Mouse (Mus musculus) forebrain, postnatal 0 days (tissue): ENCODE data around the gene Olfr99. TPM values are rescaled to one million over a fixed set of nuclear protein-coding genes. Genes with fewer than 3 reads are reported as not detected.
"Not testable (repeated sequence)": the region's sequence is repeated elsewhere in the genome, so short reads cannot be mapped to it uniquely, and the experiment has no call there.

Experiments used
- ATAC-seq: fragments of 200-750 bp; cut with Nextera tagmentation; 2 replicates; pipeline ENCODE4 v1.8.0; 2017; ENCODE audit warnings: mild to moderate bottlenecking, moderate library complexity
- DNase-seq: peaks from one replicate; pipeline ENCODE4 v3.0.0-alpha.2; 2015
- H3K27ac ChIP-seq: fragments of 300-500 bp; sonication (generic); 2 replicates; pipeline ENCODE4 v1.5.1; 2014; ENCODE audit warnings: low read depth, mild to moderate bottlenecking, antibody characterized with exemption, low read length, moderate library complexity, mixed read lengths
- H3K27me3 ChIP-seq: fragments of 300-500 bp; sonication (generic); 2 replicates; pipeline ENCODE4 v1.6.1; 2014; ENCODE audit warnings: mild to moderate bottlenecking, low read length, mixed read lengths; ENCODE audit not compliant: insufficient read depth
- H3K36me3 ChIP-seq: fragments of 300-500 bp; sonication (generic); 2 replicates; pipeline ENCODE4 v1.6.1; 2014; ENCODE audit warnings: mild to moderate bottlenecking, moderate library complexity; ENCODE audit not compliant: insufficient read depth
- H3K4me1 ChIP-seq: fragments of 300-500 bp; sonication (generic); 2 replicates; pipeline ENCODE4 v1.6.1; 2014; ENCODE audit warnings: antibody characterized with exemption; ENCODE audit not compliant: insufficient read depth
- H3K4me2 ChIP-seq: fragments of 300-500 bp; sonication (generic); 2 replicates; pipeline ENCODE4 v1.6.1; 2014; ENCODE audit warnings: low read depth, mild to moderate bottlenecking, moderate library complexity
- H3K4me3 ChIP-seq: fragments of 300-500 bp; sonication (generic); 2 replicates; pipeline ENCODE4 v1.5.1; 2014; ENCODE audit warnings: low read depth, low read length, mixed read lengths
- H3K9ac ChIP-seq: fragments of 300-500 bp; sonication (generic); 2 replicates; pipeline ENCODE4 v1.6.1; 2014; ENCODE audit warnings: mild to moderate bottlenecking
- H3K9me3 ChIP-seq: fragments of 300-500 bp; sonication (generic); 2 replicates; pipeline ENCODE4 v1.6.1; 2016; ENCODE audit warnings: low read length
- CTCF ChIP-seq: sonication (generic); IDR thresholded peaks from 2 replicates; pipeline ENCODE4 v1.5.1; 2016; ENCODE audit warnings: antibody characterized with exemption, control low read depth, low read depth
- WGBS: fragments of 180-500 bp; shearing (Covaris S2); extraction: QIAGEN DNeasy Blood & Tissue Kit; methylation state at CpG from one replicate; pipeline ENCODE4 v1.1.7; 2014; 5-methylcytosine and 5-hydroxymethylcytosine counted together
- polyA plus RNA-seq: library from polyadenylated mRNA; unstranded; fragments of >200 nt; fragmentation: Nextera tagmentation; extraction: Ambion mirVana; gene quantifications from 2 replicates; pipeline ENCODE4 v1.2.1, GENCODE M21; 2015
- total RNA-seq: library from RNA; depleted of rRNA; stranded (reverse); fragments of >200 nt; gene quantifications from 2 replicates; pipeline ENCODE4 v1.2.3, GENCODE M21; 2014; rRNA removed

The Olfr99 gene
- total and polyA plus RNA-seq, 2 experiments from 2014 or later = not detected

DNA sequence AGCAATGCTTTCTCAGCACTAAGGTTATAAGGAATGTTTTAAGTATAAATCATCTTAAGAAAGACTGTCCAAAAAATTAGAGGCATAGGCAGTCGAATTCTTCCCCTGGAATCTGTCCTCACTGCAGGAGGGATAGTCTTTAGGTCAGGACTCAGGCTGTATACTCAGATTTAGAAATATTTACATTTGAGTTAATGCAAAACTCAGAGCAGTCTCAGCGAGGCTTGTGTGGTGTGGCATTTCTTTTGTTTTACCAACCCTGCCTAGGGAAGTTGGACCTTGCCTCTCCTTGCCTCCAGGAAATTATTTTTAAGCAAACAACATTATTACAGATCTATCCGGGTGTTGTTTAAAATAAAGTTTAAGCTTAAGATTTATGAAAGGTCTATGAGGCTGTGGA is 41.1 kb downstream of the Olfr99 start:
- no peak overlapping the region for H3K4me3 ChIP-seq
- ATAC-seq (no peak), DNase-seq (no peak)
- H3K27me3 ChIP-seq = no peaks in the 10 kb centered on the region
- no peak for TF ChIP-seq CTCF
- no peak overlapping the region for H3K4me2 ChIP-seq
- H3K9me3 ChIP-seq = no peaks in the 10 kb centered on the region
- no peaks in the 10 kb centered on the region for H3K36me3 ChIP-seq
- H3K27ac ChIP-seq = no peak overlapping the region
- no peaks in the 10 kb centered on the region for H3K4me1 ChIP-seq
- H3K9ac ChIP-seq = no peak overlapping the region
- 60% methylated on average over 3 of the region's 3 CpGs for WGBS

DNA sequence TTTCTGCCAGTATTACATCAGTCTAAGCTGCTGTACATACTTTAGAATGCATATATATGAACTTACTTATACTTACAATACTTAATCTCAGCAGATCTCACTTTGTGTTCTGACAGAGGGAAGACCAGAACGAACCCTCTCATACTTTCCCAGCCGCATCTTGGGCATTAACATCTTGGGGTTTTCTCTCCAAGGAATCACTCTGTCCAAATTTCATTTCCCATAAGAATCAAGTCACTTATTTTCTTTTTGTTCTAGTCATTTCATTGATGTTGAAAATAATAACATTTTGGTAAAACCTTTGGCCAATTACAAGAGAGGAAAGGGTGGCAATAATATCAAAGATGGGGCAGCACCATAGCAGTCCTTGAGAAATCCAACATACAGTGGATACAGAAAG is 46.0 kb downstream of the Olfr99 start, which contains the start of gene Olfr97:
TSS of gene Olfr97 (minus strand) at position 101 of the 400 bp plus-strand sequence.
- not testable (repeated sequence) for DNase-seq, H3K27me3 ChIP-seq, ATAC-seq, H3K4me2 ChIP-seq, H3K9me3 ChIP-seq, H3K27ac ChIP-seq, H3K4me1 ChIP-seq, H3K9ac ChIP-seq, H3K36me3 ChIP-seq, H3K4me3 ChIP-seq
- 90% methylated on average over 2 of the region's 2 CpGs for WGBS

Other genes with a start within 250 kb of the Olfr99 start
- gene Gabbr1, start 237.5 kb downstream of the Olfr99 start, total RNA-seq = 353 and 416 TPM in 2 replicates
- 58.1 and 80.1 TPM in 2 replicates for gene Gabbr1, start 237.5 kb downstream of the Olfr99 start, polyA plus RNA-seq
- not detected in 2 replicates for gene Olfr90, start 195.0 kb downstream of the Olfr99 start, total RNA-seq
- not detected in 2 replicates for gene Olfr90, start 195.0 kb downstream of the Olfr99 start, polyA plus RNA-seq
- not detected in 2 replicates for gene Olfr91, start 185.2 kb downstream of the Olfr99 start, total RNA-seq
- gene Olfr91, start 185.2 kb downstream of the Olfr99 start, polyA plus RNA-seq = not detected in 2 replicates
- not detected in 2 replicates for gene Olfr92, start 163.4 kb downstream of the Olfr99 start, total RNA-seq
- gene Olfr92, start 163.4 kb downstream of the Olfr99 start, polyA plus RNA-seq = not detected in 2 replicates
- gene Olfr93, start 122.0 kb downstream of the Olfr99 start, total RNA-seq = not detected in 2 replicates
- gene Olfr93, start 122.0 kb downstream of the Olfr99 start, polyA plus RNA-seq = not detected in 2 replicates
- not detected in 2 replicates for gene Ubd, start 89.6 kb downstream of the Olfr99 start, total RNA-seq
- not detected in 2 replicates for gene Ubd, start 89.6 kb downstream of the Olfr99 start, polyA plus RNA-seq
- not detected in 2 replicates for gene Olfr94, start 82.5 kb downstream of the Olfr99 start, total RNA-seq
- not detected in 2 replicates for gene Olfr94, start 82.5 kb downstream of the Olfr99 start, polyA plus RNA-seq
- gene Olfr95, start 70.3 kb downstream of the Olfr99 start, total RNA-seq = 0.05 TPM in 1 of 2 replicates, not detected in the other
- gene Olfr95, start 70.3 kb downstream of the Olfr99 start, polyA plus RNA-seq = not detected in 2 replicates
- gene Olfr96, start 63.3 kb downstream of the Olfr99 start, total RNA-seq = not detected in 2 replicates
- gene Olfr96, start 63.3 kb downstream of the Olfr99 start, polyA plus RNA-seq = not detected in 2 replicates
- gene Olfr97, start 46.1 kb downstream of the Olfr99 start, total RNA-seq = not detected in 2 replicates
- gene Olfr97, start 46.1 kb downstream of the Olfr99 start, polyA plus RNA-seq = not detected in 2 replicates
- gene Olfr98, start 19.7 kb downstream of the Olfr99 start, total RNA-seq = not detected in 2 replicates
- not detected in 2 replicates for gene Olfr98, start 19.7 kb downstream of the Olfr99 start, polyA plus RNA-seq
- gene H2-M3, start 13.2 kb downstream of the Olfr99 start, total RNA-seq = 1.0 and 1.9 TPM in 2 replicates
- gene H2-M3, start 13.2 kb downstream of the Olfr99 start, polyA plus RNA-seq = 1.5 and 1.7 TPM in 2 replicates
- not detected in 2 replicates for gene Olfr101, start 20.9 kb upstream of the Olfr99 start, total RNA-seq
- gene Olfr101, start 20.9 kb upstream of the Olfr99 start, polyA plus RNA-seq = not detected in 2 replicates
- gene Olfr102, start 33.6 kb upstream of the Olfr99 start, total RNA-seq = not detected in 2 replicates
- not detected in 2 replicates for gene Olfr102, start 33.6 kb upstream of the Olfr99 start, polyA plus RNA-seq
- gene Olfr103, start 56.2 kb upstream of the Olfr99 start, total RNA-seq = not detected in 2 replicates
- gene Olfr103, start 56.2 kb upstream of the Olfr99 start, polyA plus RNA-seq = not detected in 2 replicates
- not detected in 2 replicates for gene Olfr104-ps, start 76.1 kb upstream of the Olfr99 start, total RNA-seq
- not detected in 2 replicates for gene Olfr104-ps, start 76.1 kb upstream of the Olfr99 start, polyA plus RNA-seq
- gene Olfr105-ps, start 95.6 kb upstream of the Olfr99 start, total RNA-seq = not detected in 2 replicates
- not detected in 2 replicates for gene Olfr105-ps, start 95.6 kb upstream of the Olfr99 start, polyA plus RNA-seq
- not detected in 2 replicates for gene Olfr106-ps, start 106.9 kb upstream of the Olfr99 start, total RNA-seq
- gene Olfr106-ps, start 106.9 kb upstream of the Olfr99 start, polyA plus RNA-seq = not detected in 2 replicates
- gene Olfr107, start 115.8 kb upstream of the Olfr99 start, total RNA-seq = not detected in 2 replicates
- not detected in 2 replicates for gene Olfr107, start 115.8 kb upstream of the Olfr99 start, polyA plus RNA-seq
- gene Olfr108, start 162.0 kb upstream of the Olfr99 start, total RNA-seq = not detected in 2 replicates
- not detected in 2 replicates for gene Olfr108, start 162.0 kb upstream of the Olfr99 start, polyA plus RNA-seq
- not detected in 2 replicates for gene Olfr109, start 175.5 kb upstream of the Olfr99 start, total RNA-seq
- not detected in 2 replicates for gene Olfr109, start 175.5 kb upstream of the Olfr99 start, polyA plus RNA-seq
- not detected in 2 replicates for gene H2-M2, start 200.1 kb upstream of the Olfr99 start, total RNA-seq
- not detected in 2 replicates for gene H2-M2, start 200.1 kb upstream of the Olfr99 start, polyA plus RNA-seq
- gene Olfr110, start 209.0 kb upstream of the Olfr99 start, total RNA-seq = not detected in 2 replicates
- not detected in 2 replicates for gene Olfr110, start 209.0 kb upstream of the Olfr99 start, polyA plus RNA-seq
- 0.15 and 0.95 TPM in 2 replicates for gene Olfr111, start 224.6 kb upstream of the Olfr99 start, total RNA-seq
- not detected in 2 replicates for gene Olfr111, start 224.6 kb upstream of the Olfr99 start, polyA plus RNA-seq